ENCODE assay signal across 8 mouse cellular contexts in the genomic region with DNA sequence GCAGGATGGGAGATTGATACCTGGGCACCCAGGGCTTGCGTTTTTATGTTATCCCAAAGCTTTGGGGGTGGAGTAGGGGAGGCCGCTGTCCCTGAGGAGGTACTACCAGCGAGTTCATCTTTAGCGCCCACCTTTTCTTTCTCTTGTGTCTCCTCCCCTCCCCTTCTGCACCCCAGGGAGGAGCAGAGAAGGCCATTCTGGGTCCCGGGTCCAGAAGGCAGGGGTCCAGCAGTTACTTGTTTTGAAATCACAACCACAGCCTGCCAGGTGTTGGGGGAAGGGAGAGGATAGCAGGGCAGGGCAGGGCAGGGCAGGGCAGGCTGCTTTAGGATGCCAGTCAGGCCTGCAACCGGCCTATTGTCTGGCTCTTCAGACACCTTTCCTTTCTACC. TPM values are rescaled to one million over a fixed set of nuclear protein-coding genes. Genes with fewer than 3 reads are reported as not detected.
DNase-seq lines count a peak whose midpoint lies in the region; ATAC-seq lines count a peak whose summit lies in the region.

No protein-coding gene starts in this region.

- peaks cover 37% of the 10 kb centered on the region for H3K27me3 ChIP-seq in kidney, embryonic 15.5 days
- no peaks in the 10 kb centered on the region for H3K27me3 ChIP-seq in hindbrain, embryonic 11.5 days (ENCODE audit: control insufficient read depth, insufficient read depth, low read length)
- H3K27me3 ChIP-seq in midbrain, embryonic 14.5 days (ENCODE audit: control insufficient read depth, insufficient read depth, low read length): no peaks in the 10 kb centered on the region

- peaks cover 15% of the 10 kb centered on the region for H3K4me1 ChIP-seq in kidney, embryonic 15.5 days
- H3K4me1 ChIP-seq in hindbrain, embryonic 11.5 days (replicated peaks; ENCODE audit: control insufficient read depth, insufficient read depth, low read length): peaks cover 2% of the 10 kb centered on the region; the same call in 1 of the 2 replicates
- peaks cover 45% of the 10 kb centered on the region for H3K4me1 ChIP-seq in midbrain, embryonic 14.5 days (ENCODE audit: control insufficient read depth, insufficient read depth, low read length)

- no peaks in the 10 kb centered on the region for H3K36me3 ChIP-seq in kidney, embryonic 15.5 days
- no peaks in the 10 kb centered on the region for H3K36me3 ChIP-seq in hindbrain, embryonic 11.5 days (ENCODE audit: control insufficient read depth, insufficient read depth, low read length)
- H3K36me3 ChIP-seq in midbrain, embryonic 14.5 days (ENCODE audit: control insufficient read depth, insufficient read depth, low read length): no peaks in the 10 kb centered on the region

- peak overlapping the region; percentile 52 for H3K4me3 ChIP-seq in kidney, embryonic 15.5 days (replicated peaks)
- H3K4me3 ChIP-seq in hindbrain, embryonic 11.5 days (ENCODE audit: low read depth, low read length): peak overlapping the region; percentile 71
- H3K4me3 ChIP-seq in midbrain, embryonic 14.5 days (replicated peaks; ENCODE audit: low read depth, low read length): peak overlapping the region; percentile 80

- H3K9ac ChIP-seq in kidney, embryonic 15.5 days: peak overlapping the region; percentile 48; the same call in 1 of the 2 replicates
- H3K9ac ChIP-seq in hindbrain, embryonic 11.5 days (ENCODE audit: low read depth, low read length): peak overlapping the region; percentile 89
- peak overlapping the region; percentile 98 for H3K9ac ChIP-seq in midbrain, embryonic 14.5 days (replicated peaks; ENCODE audit: low read length)

- DNase-seq in kidney, adult 8-10 months: no peak
- DNase-seq in cerebellum, adult 8-10 months: peak; percentile 36
- no peak for DNase-seq in hindbrain, embryonic 11.5 days (ENCODE audit: low spot score)
- DNase-seq in midbrain, embryonic 14.5 days: no peak
- no peak for DNase-seq in right cerebral cortex, postnatal 25 days
- no peak for DNase-seq in urinary bladder, postnatal 10 days (ENCODE audit: low spot score)
- no peak for DNase-seq in ovary, postnatal 36 days (ENCODE audit: low spot score)

- H3K27ac ChIP-seq in kidney, embryonic 15.5 days: no peak overlapping the region
- peak overlapping the region; percentile 86 for H3K27ac ChIP-seq in hindbrain, embryonic 11.5 days (ENCODE audit: low read depth, low read length)
- H3K27ac ChIP-seq in midbrain, embryonic 14.5 days (replicated peaks; ENCODE audit: low read depth, low read length): peak overlapping the region; percentile 97

- no peak for ATAC-seq in kidney, embryonic 15.5 days (replicated peaks; ENCODE audit: low FRiP score)
- ATAC-seq in hindbrain, embryonic 11.5 days (ENCODE audit: low FRiP score): peak; percentile 21; the same call in 1 of the 2 replicates
- no peak; the same call in 1 of the 2 replicates for ATAC-seq in midbrain, embryonic 14.5 days (ENCODE audit: low FRiP score, low TSS enrichment)

- H3K9me3 ChIP-seq in kidney, embryonic 15.5 days (replicated peaks): no peaks in the 10 kb centered on the region
- H3K9me3 ChIP-seq in hindbrain, embryonic 11.5 days (ENCODE audit: control insufficient read depth, low read length): no peaks in the 10 kb centered on the region
- no peaks in the 10 kb centered on the region for H3K9me3 ChIP-seq in midbrain, embryonic 14.5 days (ENCODE audit: control insufficient read depth, low read length)

- peak overlapping the region; percentile 95 for H3K4me2 ChIP-seq in kidney, embryonic 15.5 days
- H3K4me2 ChIP-seq in hindbrain, embryonic 11.5 days (replicated peaks; ENCODE audit: low read depth, low read length): peak overlapping the region; percentile 61
- H3K4me2 ChIP-seq in midbrain, embryonic 14.5 days (ENCODE audit: low read length): peak overlapping the region; percentile 63

- 13% methylated on average over 6 of the region's 6 CpGs for WGBS in kidney, embryonic 15.5 days
- WGBS in hindbrain, embryonic 11.5 days: 5% methylated on average over 6 of the region's 6 CpGs
- under 1% methylated on average over 6 of the region's 6 CpGs for WGBS in midbrain, embryonic 14.5 days

RNA-seq across cellular contexts. Expression of a gene that starts 0.8 kb away (rescaled TPM):
- 5.9 and 7.2 TPM in 2 replicates for polyA plus RNA-seq in kidney, embryonic 15.5 days (2015; fragmentation: Nextera tagmentation; extraction: Ambion mirVana)
- polyA plus RNA-seq in hindbrain, embryonic 11.5 days (2014; fragmentation: Nextera tagmentation; extraction: Ambion mirVana): 67.2 and 68.4 TPM in 2 replicates
- 117 and 136 TPM in 2 replicates for polyA plus RNA-seq in midbrain, embryonic 14.5 days (2014; fragmentation: Nextera tagmentation; extraction: Ambion mirVana)

RNA-seq across cellular contexts. Expression of a gene that starts 13.3 kb away (rescaled TPM):
- polyA plus RNA-seq in kidney, embryonic 15.5 days (2015; fragmentation: Nextera tagmentation; extraction: Ambion mirVana): not detected in 2 replicates
- not detected in 2 replicates for polyA plus RNA-seq in hindbrain, embryonic 11.5 days (2014; fragmentation: Nextera tagmentation; extraction: Ambion mirVana)
- not detected in 2 replicates for polyA plus RNA-seq in midbrain, embryonic 14.5 days (2014; fragmentation: Nextera tagmentation; extraction: Ambion mirVana)

Comparison
In these comparisons a context has a peak if more than half of its experiments do, and no peak if none do; other contexts are left out.
1. H3K9ac ChIP-seq: peak in every context shown above with its lines; median percentile 98 in midbrain, embryonic 14.5 days; 89 in hindbrain, embryonic 11.5 days; 48 in kidney, embryonic 15.5 days.